Mouse (Mus musculus): ENCODE results near the gene Relt.

Relt gene

DNA sequence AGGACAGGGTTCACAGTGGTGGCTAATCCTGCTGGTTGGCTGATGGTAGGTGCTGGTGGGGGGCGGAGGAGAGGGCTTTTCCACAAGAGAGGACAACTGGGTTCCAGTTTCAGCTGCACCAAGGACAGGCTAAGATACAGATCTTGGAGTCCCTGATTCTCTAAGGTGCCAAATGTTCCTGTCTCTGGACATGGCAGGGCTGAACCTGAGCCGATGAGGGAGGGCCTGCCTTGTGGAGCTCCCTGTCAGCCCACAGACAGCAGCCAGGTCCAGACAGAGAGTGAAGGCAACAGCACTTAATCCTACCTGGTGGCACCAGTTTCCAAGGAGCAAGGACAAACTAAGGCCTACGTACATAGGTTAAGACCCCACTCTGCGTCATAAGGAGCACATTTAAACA is 21.2 kb upstream of the Relt start:
- ChIA-PET CTCF (interaction anchor here in 1 of 4 experiments (0.7 to 1.2 kb wide), 3 partner anchors 32 to 1092 kb away, joined by 3 to 5 read pairs (median 4); no protein-coding TSS in a partner anchor), POLR2A (interaction anchor here in 1 of 4 experiments (1.0 to 1.7 kb wide), 3 partner anchors 10 to 36 kb away, joined by 3 to 4 read pairs (median 3); no protein-coding TSS in a partner anchor)

DNA sequence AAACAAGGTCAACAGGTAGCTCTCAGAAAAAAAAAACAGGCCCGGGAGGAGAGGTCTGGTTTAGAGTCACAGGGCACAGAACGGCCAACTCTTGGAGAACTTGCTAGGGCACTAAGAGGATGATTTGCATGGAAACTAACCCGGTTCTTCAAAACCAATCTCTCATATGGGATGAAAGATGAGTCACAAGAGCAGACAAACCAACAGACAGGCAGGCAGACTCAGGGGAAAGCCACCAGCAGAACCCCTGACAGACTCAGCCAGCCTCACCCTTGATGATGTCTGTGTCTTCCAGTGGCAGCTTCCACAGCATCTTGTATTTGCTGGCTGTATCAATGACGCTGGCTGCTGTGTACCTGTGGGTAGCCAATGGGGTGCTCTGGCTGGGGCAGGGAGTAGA is 18.7 kb upstream of the Relt start:
- ChIA-PET POLR2A (interaction anchor here in 1 of 4 experiments (0.7 kb wide), 1 partner anchor 19 kb away, joined by 4 read pairs; the partner anchor contains the start of gene Relt), CTCF (interaction anchor here in 3 of 4 experiments (0.7 to 3.8 kb wide), 6 partner anchors 10 to 33 kb away, joined by 3 to 16 read pairs (median 4); partner anchors contain the start of gene Relt (in 2 of the 3))

DNA sequence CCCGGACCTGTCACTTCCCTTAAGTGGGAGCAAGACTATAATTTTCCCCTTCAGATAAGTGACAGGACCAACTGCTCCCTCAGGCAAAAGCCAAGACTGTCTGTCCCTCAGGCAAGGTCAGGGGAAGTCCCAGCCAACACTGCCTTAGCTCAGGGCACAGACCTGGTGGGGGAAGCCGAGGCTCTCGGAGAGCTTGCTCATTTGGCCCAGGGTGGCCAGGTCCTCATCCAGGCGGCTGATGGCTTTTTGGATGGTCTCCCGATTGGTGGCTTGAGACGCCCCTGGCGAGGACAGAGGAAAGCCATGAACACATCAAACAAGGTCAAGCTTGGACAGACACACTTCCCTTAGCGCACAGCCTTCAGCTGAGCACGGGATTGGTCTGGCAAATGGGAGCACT is 18.3 kb upstream of the Relt start:
- ChIA-PET CTCF (interaction anchor here in 3 of 4 experiments (0.7 to 3.8 kb wide), 5 partner anchors 9 to 32 kb away, joined by 3 to 16 read pairs (median 5); partner anchors contain the start of gene Relt (in 2 of the 3)), POLR2A (interaction anchor here in 2 of 4 experiments (0.7 to 2.8 kb wide), 3 partner anchors 13 to 18 kb away, joined by 3 to 10 read pairs (median 4); partner anchors contain the start of gene Relt (in 1 of the 2))

DNA sequence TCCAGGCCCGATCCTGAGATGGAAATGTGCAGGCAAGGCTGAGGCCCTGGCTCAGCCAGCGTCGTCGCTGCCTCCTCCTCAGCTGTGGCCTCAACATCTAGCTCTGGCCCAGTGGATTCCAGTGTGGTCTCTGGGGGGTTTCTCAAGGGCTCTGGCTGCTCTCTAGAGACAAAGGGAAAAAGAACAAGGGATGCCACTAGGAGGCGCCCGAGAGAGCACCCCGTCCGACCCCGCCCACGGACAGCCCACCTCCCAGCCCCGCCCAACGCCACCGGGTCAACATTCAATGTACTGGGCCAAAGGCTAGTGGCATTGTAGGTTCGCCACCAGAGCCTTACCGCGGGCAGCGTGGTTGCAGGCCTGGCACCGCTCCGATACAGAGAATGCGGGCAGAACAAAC is 16.3 kb upstream of the Relt start:
- ChIA-PET CTCF (interaction anchor here (0.6 to 3.8 kb wide), 18 partner anchors 8 to 195 kb away, joined by 3 to 16 read pairs (median 4); partner anchors contain the start of gene Relt (in 3 of the 4)), POLR2A (interaction anchor here in 3 of 4 experiments (0.6 to 2.8 kb wide), 11 partner anchors 10 to 111 kb away, joined by 3 to 10 read pairs (median 3); partner anchors contain the start of genes Arhgef17 (in 2 of the 3) and Relt (in 2 of the 3))

DNA sequence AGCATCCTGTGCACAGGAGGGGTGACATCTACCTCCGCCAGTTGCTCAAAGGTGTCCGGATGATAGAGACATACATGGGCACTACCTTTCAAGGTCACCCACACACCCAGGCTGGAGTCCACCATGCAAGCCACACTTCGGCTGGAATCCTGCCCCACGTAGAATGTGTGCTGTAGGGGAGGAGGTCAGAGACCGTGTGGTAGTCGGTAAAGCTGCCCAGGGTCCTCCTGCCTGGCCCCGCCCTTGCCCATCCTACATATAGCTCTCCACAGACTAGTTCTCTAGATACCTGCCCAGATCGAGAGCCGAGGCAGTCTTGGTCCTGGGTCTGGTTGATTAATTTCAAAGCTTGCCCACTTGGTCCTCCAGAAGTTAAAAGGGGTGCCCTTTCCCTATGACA is 13.5 kb upstream of the Relt start:
- ChIA-PET CTCF (interaction anchor here in 2 of 4 experiments (1.0 to 2.3 kb wide), 3 partner anchors 9 to 14 kb away, joined by 3 to 8 read pairs (median 5); partner anchors contain the start of gene Relt (in 1 of the 2)), POLR2A (interaction anchor here in 3 of 4 experiments (0.8 to 2.4 kb wide), 3 partner anchors 13 to 14 kb away, joined by 4 to 7 read pairs (median 7); partner anchors contain the start of gene Relt (in 3 of the 3))

DNA sequence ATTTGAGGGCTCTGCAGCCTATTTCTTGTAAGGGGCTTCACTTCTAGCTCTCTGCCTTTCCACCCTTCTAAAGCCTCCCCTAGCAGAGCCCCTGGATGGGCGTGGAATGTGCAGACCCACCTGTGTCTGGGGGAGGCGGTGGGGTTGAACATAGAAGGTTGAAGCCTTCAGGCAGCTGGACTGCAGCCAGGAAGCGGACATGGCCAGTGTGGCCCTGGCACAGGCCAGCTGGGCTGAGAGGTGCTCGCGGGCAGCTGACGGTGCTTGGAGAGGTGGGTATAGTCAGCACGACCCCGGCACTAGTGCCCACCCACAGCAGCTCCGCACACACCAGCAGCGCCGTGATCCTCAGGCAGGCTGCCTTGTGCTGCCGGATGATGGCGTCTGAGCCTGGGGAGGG is 13.0 kb upstream of the Relt start:
- CTCF ChIA-PET = interaction anchor here in 3 of 4 experiments (0.7 to 1.5 kb wide), 4 partner anchors 9 to 32 kb away, joined by 3 to 5 read pairs (median 3); partner anchors contain the start of gene Relt (in 1 of the 3)
- POLR2A ChIA-PET = interaction anchor here in 3 of 4 experiments (0.6 to 2.4 kb wide), 4 partner anchors 12 to 381 kb away, joined by 3 to 7 read pairs (median 4); partner anchors contain the start of gene Relt (in 2 of the 3)

DNA sequence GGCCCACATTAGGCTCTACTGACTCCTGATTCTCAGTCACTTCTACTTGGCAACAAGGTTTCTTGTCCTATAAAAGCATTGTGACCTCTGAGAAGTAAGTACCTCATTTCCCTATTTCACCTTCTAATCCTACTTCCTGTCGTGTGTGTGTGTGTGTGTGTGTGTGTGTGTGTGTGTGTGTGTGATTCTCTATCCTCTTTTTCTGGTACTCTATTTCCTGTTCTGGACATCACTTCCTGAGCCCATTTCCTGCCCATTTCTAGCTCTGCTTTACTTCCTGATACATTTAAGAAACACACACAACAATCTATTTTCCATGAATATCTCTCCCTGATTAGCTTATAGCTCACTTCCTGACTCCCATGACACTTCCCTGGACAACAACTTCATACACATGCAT is 12.6 kb upstream of the Relt start:
- POLR2A ChIA-PET = interaction anchor here in 3 of 4 experiments (0.6 to 2.4 kb wide), 5 partner anchors 9 to 380 kb away, joined by 3 to 7 read pairs (median 4); partner anchors contain the start of gene Relt (in 2 of the 3)
- CTCF ChIA-PET = interaction anchor here in 3 of 4 experiments (0.7 to 1.5 kb wide), 3 partner anchors 8 to 33 kb away, joined by 3 to 5 read pairs (median 3); no protein-coding TSS in a partner anchor

DNA sequence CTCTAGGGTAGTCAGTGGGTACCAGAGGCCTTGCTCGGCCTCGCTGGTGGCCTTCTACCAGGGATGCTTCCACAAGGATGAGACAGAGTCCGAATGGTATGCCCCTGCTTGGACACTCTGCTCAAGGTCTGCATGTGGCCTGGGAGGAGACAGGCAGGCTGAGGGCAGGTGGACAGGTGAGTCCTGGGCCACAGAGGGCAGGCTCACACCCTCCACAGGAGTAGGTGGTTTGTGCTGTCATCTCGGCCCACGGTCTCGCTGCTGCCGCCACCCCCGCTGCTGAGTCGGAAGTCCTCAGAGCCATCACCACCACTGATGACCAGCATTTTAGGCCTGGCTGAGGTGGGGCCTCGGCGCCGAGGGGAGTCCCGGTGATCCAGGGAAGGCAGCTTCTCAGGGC is 10.0 kb upstream of the Relt start:
- ChIA-PET POLR2A (interaction anchor here (0.5 to 2.4 kb wide), 7 partner anchors 10 to 173 kb away, joined by 3 to 11 read pairs (median 4); partner anchors contain the start of gene Relt (in 3 of the 4)), CTCF (interaction anchor here in 2 of 4 experiments (1.9 to 3.7 kb wide), 2 partner anchors 10 kb away, joined by 12 to 17 read pairs; partner anchors contain the start of gene Relt (in 2 of the 2))

DNA sequence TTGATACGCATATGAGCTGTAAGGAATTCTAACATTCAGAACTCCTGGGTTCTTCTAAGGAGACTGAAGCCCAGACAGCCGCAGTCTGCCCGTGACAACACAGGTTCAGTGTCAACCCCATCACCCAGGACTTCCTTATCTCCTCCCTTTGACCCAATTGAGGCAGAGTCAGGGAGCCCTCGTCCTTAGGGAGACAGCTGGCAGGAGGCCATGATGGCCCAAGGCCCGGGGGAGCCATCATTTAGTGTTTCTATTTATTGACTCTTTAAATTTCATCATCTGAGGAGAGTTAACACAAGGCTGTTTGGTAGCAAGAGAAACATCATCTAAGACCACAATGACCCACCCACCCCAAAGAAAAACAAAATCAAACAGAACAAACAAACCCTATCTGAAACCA is 8.6 kb upstream of the Relt start:
- CTCF ChIA-PET = interaction anchor here in 3 of 4 experiments (0.7 to 3.7 kb wide), 6 partner anchors 8 to 612 kb away, joined by 3 to 17 read pairs (median 4); partner anchors contain the start of gene Relt (in 2 of the 3)

DNA sequence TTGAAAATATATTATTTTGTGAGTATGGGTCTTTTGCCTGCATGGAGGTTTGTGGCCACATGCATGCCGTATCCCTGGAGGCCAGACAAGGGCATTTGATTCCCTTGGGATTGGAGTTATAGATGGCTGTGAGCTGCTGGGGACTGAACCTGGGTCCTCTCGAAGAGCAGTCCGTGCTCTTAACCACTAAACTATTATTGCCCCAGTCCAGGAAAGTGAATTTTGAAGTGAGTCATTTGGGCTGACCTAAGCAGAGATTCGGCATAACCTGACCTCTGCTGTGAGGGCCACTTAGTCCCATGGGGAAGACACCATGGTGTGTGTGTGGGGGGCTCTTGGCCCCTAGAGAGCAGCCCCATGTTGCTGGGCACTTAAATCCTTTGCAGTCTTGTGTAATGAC is 8.1 kb upstream of the Relt start:
- CTCF ChIA-PET = interaction anchor here in 1 of 4 experiments (3.7 kb wide), 1 partner anchor 8 kb away, joined by 17 read pairs; the partner anchor contains the start of gene Relt
- POLR2A ChIA-PET = interaction anchor here in 2 of 4 experiments (0.6 to 2.4 kb wide), 4 partner anchors 8 to 181 kb away, joined by 3 to 11 read pairs (median 4); partner anchors contain the start of gene Relt (in 1 of the 2)

More for the DNA sequence above, 8.6 kb upstream of the Relt start:
- POLR2A ChIA-PET = interaction anchor here in 3 of 4 experiments (0.6 to 2.4 kb wide), 6 partner anchors 8 to 181 kb away, joined by 3 to 11 read pairs (median 4); partner anchors contain the start of gene Relt (in 2 of the 3)

DNA sequence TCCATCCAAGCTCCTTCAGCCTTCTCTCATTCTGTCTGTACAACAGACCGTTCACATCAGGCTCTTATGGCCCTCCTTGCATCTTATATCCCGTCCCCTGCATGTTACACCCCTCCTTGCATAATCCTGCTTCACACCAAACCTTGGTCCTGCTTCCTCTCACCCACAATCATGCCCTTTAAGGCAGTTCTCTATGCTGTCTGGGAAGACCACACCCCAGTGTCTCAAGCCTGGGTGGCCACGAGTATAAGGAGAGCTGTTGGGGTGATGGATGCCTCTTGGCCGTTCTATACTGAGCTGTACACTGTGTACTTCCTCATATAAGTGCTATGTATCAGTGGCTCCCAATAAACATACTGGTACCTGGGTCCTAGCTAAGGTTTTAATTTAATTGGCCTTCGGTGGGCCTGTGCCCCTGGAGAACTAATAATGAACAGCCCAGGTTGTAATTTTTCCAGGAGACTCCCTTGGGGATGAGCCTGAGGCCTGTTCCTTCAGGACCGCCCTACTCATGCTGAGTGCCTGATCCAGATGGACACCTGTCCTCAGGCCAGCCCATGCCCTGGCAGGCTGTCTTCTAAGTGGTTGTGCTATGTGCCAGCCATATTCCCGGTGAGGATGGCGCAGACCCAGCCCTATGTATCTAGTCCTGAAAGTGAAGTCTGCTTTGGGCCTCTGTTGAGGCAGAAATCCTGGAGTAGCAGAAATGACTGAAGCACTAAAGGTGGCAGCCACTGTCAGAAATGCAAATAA is 6.8 kb upstream of the Relt start:
- CTCF ChIA-PET = interaction anchor here in 2 of 4 experiments (1.4 to 2.0 kb wide), 3 partner anchors 9 to 21 kb away, joined by 4 to 6 read pairs (median 5); no protein-coding TSS in a partner anchor
- POLR2A ChIA-PET = interaction anchor here in 2 of 4 experiments (0.5 to 4.0 kb wide), 9 partner anchors 9 to 339 kb away, joined by 3 to 18 read pairs (median 3); partner anchors contain the start of gene Arhgef17 (in 1 of the 2)

DNA sequence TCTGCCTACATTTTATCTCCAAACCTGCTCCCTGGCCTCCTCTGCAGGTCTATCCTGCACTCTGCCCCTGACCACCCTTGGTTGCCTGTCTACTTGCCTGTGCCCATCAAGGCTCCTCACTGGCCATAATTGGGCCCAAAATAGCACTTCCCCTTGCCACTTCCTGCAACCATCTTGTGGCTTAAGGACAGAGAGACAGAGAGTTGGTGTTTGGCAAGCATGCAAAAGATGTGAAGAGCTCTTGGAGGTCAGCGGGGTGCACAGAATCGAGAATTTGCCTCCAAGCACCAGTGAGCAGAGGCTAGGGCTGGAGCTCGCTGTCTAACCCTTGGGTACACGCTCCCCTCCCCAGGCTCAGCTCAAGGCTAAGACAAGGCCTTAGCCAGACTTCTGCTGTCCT is 5.3 kb upstream of the Relt start:
- POLR2A ChIA-PET = interaction anchor here in 2 of 4 experiments (1.3 to 4.0 kb wide), 5 partner anchors 9 to 23 kb away, joined by 3 to 18 read pairs (median 4); no protein-coding TSS in a partner anchor
- CTCF ChIA-PET = interaction anchor here (0.5 to 3.2 kb wide), 11 partner anchors 11 to 183 kb away, joined by 3 to 29 read pairs (median 4); no protein-coding TSS in a partner anchor

DNA sequence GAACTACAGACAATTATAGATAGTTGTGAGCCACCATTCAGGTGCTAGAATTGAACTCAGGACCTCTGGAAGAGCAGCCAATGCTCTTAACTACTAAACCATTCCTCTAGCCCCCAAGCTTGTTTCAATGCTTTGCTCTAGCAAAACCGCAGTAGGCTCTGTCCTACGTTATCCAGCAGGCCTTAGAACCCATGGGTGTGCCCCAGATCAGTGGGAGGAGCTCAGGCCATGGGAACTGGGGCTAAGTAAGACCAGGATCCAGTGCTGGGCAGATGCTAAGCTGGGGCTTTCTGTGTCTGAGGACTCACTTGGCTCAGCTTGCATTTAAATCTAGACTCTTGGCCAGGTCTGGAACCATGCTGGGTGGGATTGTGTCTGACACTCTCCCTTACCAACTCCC is 4.3 kb upstream of the Relt start:
- POLR2A ChIA-PET = interaction anchor here in 3 of 4 experiments (1.1 to 4.0 kb wide), 6 partner anchors 10 to 372 kb away, joined by 3 to 18 read pairs (median 4); no protein-coding TSS in a partner anchor
- CTCF ChIA-PET = interaction anchor here (0.5 to 3.2 kb wide), 13 partner anchors 9 to 443 kb away, joined by 3 to 29 read pairs (median 5); no protein-coding TSS in a partner anchor

DNA sequence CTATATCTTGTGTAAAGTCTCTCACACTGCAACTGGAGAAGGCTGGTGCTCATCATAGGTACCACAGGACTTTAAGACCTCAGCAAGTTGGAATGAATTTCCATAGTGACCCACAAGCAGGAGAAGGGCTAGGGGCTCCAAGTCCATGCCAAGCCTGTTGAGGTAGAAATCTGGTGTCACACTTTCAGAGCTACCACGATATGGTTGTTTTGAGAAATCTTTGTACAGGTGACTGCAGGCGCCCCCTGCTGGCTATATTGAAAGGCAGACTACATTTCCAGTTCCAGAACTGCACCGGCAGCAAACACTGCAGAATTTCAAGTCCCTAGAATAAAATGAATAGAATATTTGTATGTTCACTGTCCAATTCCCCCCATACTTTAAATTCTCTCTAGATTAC is 3.4 kb upstream of the Relt start:
- CTCF ChIA-PET = interaction anchor here (0.5 to 3.2 kb wide), 23 partner anchors 9 to 974 kb away, joined by 3 to 29 read pairs (median 4); no protein-coding TSS in a partner anchor
- POLR2A ChIA-PET = interaction anchor here in 3 of 4 experiments (0.8 to 4.0 kb wide), 4 partner anchors 8 to 18 kb away, joined by 3 to 18 read pairs (median 4); no protein-coding TSS in a partner anchor

DNA sequence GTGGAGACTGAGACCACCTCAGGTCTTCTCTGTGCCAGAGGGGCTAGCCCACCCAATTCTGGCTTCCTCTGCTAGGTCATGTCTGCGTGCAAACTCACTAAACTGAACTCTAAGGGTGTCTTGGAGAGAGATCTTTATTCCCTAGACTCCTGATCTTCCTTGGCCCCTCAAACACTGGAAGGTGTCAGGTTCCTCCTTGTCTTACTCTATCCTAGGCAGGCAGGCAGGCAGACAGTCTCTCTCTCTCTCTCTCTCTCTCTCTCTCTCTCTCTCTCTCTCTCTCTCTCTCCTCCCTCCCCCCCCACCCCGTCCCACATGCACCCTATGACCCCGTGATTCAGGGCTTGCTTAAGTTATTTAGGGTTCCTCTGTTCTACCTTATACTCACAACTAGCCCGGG is 893 bp downstream of the Relt start:
- POLR2A ChIA-PET = no interaction called here
- CTCF ChIA-PET = no interaction called here

DNA sequence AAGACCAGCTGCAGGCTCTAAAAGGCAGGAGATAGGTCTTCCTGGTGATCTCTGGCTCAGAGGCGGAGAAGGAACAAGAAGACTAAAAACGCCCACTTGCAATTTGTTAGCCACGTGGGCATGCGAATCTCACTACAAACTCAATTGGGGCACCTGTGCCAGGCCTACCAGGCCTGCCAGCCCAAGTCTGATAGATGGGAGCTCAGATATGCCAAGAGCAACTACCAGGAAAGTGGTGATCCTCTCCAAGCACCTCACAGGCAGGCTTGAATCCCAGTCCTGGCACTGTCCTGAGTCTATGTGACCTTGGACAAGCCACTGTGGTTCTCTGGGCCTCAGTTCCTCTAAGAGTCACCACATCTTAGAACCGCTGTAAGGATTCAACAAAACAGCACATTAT is 2.0 kb downstream of the Relt start:
- POLR2A ChIA-PET = interaction anchor here in 2 of 4 experiments (0.5 to 1.8 kb wide), 7 partner anchors 9 to 1073 kb away, joined by 3 to 4 read pairs (median 3); partner anchors contain the start of gene Numa1 (in 1 of the 2)

DNA sequence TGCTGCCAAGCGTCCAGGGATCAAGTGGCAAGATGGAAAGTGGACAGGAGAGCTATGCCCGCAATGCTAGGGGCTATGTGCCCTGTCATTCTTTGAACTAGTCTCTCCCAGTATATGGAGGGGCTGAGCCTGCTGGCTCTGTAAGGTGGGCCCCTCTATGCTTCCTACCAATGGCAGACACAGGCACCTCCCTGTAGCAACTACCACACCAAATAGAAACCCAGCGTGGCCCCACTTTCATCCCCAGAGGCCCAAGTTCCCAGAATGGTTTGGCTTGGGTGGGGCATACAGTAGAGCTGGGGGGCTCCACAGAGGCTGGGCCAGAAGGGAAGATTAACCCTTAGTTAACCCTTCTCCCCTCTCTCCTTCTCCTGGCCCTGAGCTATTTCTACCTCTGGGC is 2.8 kb downstream of the Relt start:
- ChIA-PET POLR2A (interaction anchor here in 2 of 4 experiments (1.0 to 1.8 kb wide), 6 partner anchors 8 to 217 kb away, joined by 3 to 4 read pairs (median 4); no protein-coding TSS in a partner anchor), CTCF (interaction anchor here in 2 of 4 experiments (0.8 to 2.0 kb wide), 3 partner anchors 12 to 176 kb away, joined by 3 to 6 read pairs (median 4); no protein-coding TSS in a partner anchor)

More for the DNA sequence above, 2.0 kb downstream of the Relt start:
- CTCF ChIA-PET = interaction anchor here in 2 of 4 experiments (0.8 to 2.0 kb wide), 3 partner anchors 13 to 177 kb away, joined by 3 to 6 read pairs (median 4); no protein-coding TSS in a partner anchor
